Mouse (Mus musculus) myocyte (in vitro differentiated cells): ENCODE results near the gene Gm6880.

ENCODE experiments used
- CEBPB ChIP-seq: IDR thresholded peaks from 2 replicates; pipeline ENCODE4 v1.6.1; 2011; ENCODE audit warnings: mild to moderate bottlenecking, moderate library complexity; ENCODE audit not compliant: poor library complexity, insufficient read depth, severe bottlenecking
- E2F4 ChIP-seq: IDR thresholded peaks from one replicate; pipeline ENCODE4 v1.6.1; 2011; ENCODE audit warnings: mild to moderate bottlenecking, control low read depth, moderate library complexity; ENCODE audit not compliant: insufficient read depth
- MAX ChIP-seq: IDR thresholded peaks from one replicate; pipeline ENCODE4 v1.6.1; 2011; ENCODE audit warnings: low read depth, mild to moderate bottlenecking, control low read depth
- POLR2A ChIP-seq: IDR thresholded peaks from one replicate; pipeline ENCODE4 v1.6.1; 2011; ENCODE audit warnings: low read depth, mild to moderate bottlenecking, control low read depth, moderate library complexity; ENCODE audit not compliant: insufficient read length
- POLR2AphosphoS2 ChIP-seq: IDR thresholded peaks from one replicate; pipeline ENCODE4 v1.6.1; 2011; ENCODE audit warnings: low read depth, control low read depth; ENCODE audit not compliant: insufficient read length
- USF1 ChIP-seq: IDR thresholded peaks from one replicate; pipeline ENCODE4 v1.6.1; 2011; ENCODE audit warnings: low read depth, mild to moderate bottlenecking, control low read depth, moderate library complexity

DNA sequence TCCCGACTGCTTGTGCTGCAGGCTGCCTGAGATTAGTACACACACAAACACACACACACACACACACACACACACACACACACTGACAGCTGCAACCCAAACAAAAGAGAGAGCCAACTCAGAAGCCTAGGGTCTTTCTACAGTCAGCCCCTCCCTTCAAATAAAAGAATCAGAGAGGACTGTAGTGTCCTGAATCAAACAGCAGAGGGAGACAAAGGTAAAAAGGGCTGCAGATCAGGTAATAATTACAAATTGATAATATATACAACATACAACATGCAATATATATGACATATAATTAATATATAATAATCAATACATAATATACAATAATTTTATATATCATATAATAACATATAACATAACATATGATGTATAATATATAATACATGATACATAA, 15.9 kb upstream of the Gm6880 start:
- TF ChIP-seq USF1 (no peak), CEBPB (no peak), MAX (no peak), POLR2AphosphoS2 (no peak), E2F4 (no peak), POLR2A (no peak)
